8 mouse cellular contexts compared by ENCODE assay signal in the genomic region with DNA sequence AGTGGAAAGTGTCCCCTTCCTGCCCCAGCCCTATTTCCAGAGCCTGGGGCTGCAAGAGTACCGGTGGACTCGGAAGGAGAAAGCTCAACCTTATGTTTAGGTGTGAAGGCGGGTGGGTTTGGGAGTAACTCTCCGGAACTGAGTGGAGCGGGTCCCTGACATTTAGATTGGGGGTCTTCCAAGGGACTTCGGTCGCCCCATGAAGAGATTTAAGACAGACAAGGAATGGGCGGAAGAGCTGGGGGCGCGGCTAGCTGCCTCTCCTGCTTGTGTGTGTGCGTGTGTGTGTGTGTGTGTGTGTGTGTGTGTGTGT.
DNase-seq lines count a peak whose midpoint lies in the region; ATAC-seq and TF ChIP-seq lines count a peak whose summit lies in the region.
"Had no signal": no experiment of that assay in that cellular context is flagged by ENCODE, and none has a peak within 500 bp of the region (broad histone marks: within the 10 kb centered on the region; RNA-seq: fewer than 3 reads in every experiment).

No protein-coding gene starts in this region.

- WGBS in lung, postnatal 0 days: 3% methylated on average over 7 of the region's 11 CpGs
- WGBS in forebrain, embryonic 16.5 days: 6% methylated on average over 11 of the region's 11 CpGs
- WGBS in liver, embryonic 11.5 days: 7% methylated on average over 11 of the region's 11 CpGs
- WGBS in stomach, embryonic 16.5 days: 3% methylated on average over 11 of the region's 11 CpGs

- H3K9ac ChIP-seq in lung, postnatal 0 days (replicated peaks; ENCODE audit: low read depth): peak overlapping the region; percentile 13; the same call in 1 of the 2 replicates
- no peak overlapping the region for H3K9ac ChIP-seq in forebrain, embryonic 16.5 days (replicated peaks; ENCODE audit: low read depth, low read length)
- peak overlapping the region; percentile 31; the same call in 1 of the 2 replicates for H3K9ac ChIP-seq in liver, embryonic 11.5 days (ENCODE audit: low read depth, low read length)
- H3K9ac ChIP-seq in stomach, embryonic 16.5 days (ENCODE audit: low read length): peak overlapping the region; percentile 86

- ATAC-seq in lung, postnatal 0 days: peak; percentile 2; the same call in 1 of the 2 replicates
- 0 out of 2 replicates have a peak, but pooled peaks have one; percentile 8 for ATAC-seq in forebrain, embryonic 16.5 days
- no peak for ATAC-seq in liver, embryonic 11.5 days (replicated peaks; ENCODE audit: low FRiP score)
- ATAC-seq in stomach, embryonic 16.5 days (ENCODE audit: insufficient read depth, low FRiP score): no peak

- no peak for TF ChIP-seq CTCF in lung, postnatal 0 days (IDR thresholded peaks at IDR 0.05)

- peak overlapping the region; percentile 59 for H3K4me3 ChIP-seq in lung, postnatal 0 days (ENCODE audit: low read depth, low read length)
- H3K4me3 ChIP-seq in forebrain, embryonic 16.5 days (replicated peaks; ENCODE audit: low read length): peak overlapping the region; percentile 55
- H3K4me3 ChIP-seq in liver, embryonic 11.5 days (ENCODE audit: low read depth, low read length): peak overlapping the region; percentile 86
- peak overlapping the region; percentile 79 for H3K4me3 ChIP-seq in stomach, embryonic 16.5 days (replicated peaks; ENCODE audit: low read length)

- no peaks in the 10 kb centered on the region for H3K36me3 ChIP-seq in lung, postnatal 0 days (ENCODE audit: insufficient read depth, low read length)
- no peaks in the 10 kb centered on the region for H3K36me3 ChIP-seq in forebrain, embryonic 16.5 days (ENCODE audit: control insufficient read depth, insufficient read depth)
- no peaks in the 10 kb centered on the region for H3K36me3 ChIP-seq in liver, embryonic 11.5 days (ENCODE audit: control insufficient read depth, insufficient read depth, low read length)
- no peaks in the 10 kb centered on the region for H3K36me3 ChIP-seq in stomach, embryonic 16.5 days (ENCODE audit: control insufficient read depth, insufficient read depth, low read length)

- H3K4me1 ChIP-seq in lung, postnatal 0 days (ENCODE audit: insufficient read depth, low read depth, low read length): no peaks in the 10 kb centered on the region
- H3K4me1 ChIP-seq in forebrain, embryonic 16.5 days (replicated peaks; ENCODE audit: control insufficient read depth, insufficient read depth, low read length): peaks cover 42% of the 10 kb centered on the region
- peaks cover 15% of the 10 kb centered on the region for H3K4me1 ChIP-seq in liver, embryonic 11.5 days (replicated peaks; ENCODE audit: control insufficient read depth, insufficient read depth, low read length)
- H3K4me1 ChIP-seq in stomach, embryonic 16.5 days (ENCODE audit: control insufficient read depth, insufficient read depth, low read length): peaks cover 11% of the 10 kb centered on the region

- H3K9me3 ChIP-seq in lung, postnatal 0 days (ENCODE audit: low read length): no peaks in the 10 kb centered on the region
- no peaks in the 10 kb centered on the region for H3K9me3 ChIP-seq in forebrain, embryonic 16.5 days (ENCODE audit: control insufficient read depth, low read length)
- no peaks in the 10 kb centered on the region for H3K9me3 ChIP-seq in liver, embryonic 11.5 days (ENCODE audit: control insufficient read depth, low read length)
- H3K9me3 ChIP-seq in stomach, embryonic 16.5 days (replicated peaks; ENCODE audit: control insufficient read depth, low read length): no peaks in the 10 kb centered on the region

- no peaks in the 10 kb centered on the region for H3K27me3 ChIP-seq in lung, postnatal 0 days (replicated peaks; ENCODE audit: insufficient read depth, low read length)
- H3K27me3 ChIP-seq in forebrain, embryonic 16.5 days (replicated peaks; ENCODE audit: control insufficient read depth, insufficient read depth, low read length): peaks cover 31% of the 10 kb centered on the region
- no peaks in the 10 kb centered on the region; the same call in 1 of the 2 replicates for H3K27me3 ChIP-seq in liver, embryonic 11.5 days (replicated peaks; ENCODE audit: control insufficient read depth, insufficient read depth, low read length)
- 0 out of 2 replicates have a peak, but pooled peaks cover 2% of the 10 kb centered on the region for H3K27me3 ChIP-seq in stomach, embryonic 16.5 days (ENCODE audit: control insufficient read depth, insufficient read depth, low read length)

- H3K4me2 ChIP-seq in lung, postnatal 0 days (replicated peaks; ENCODE audit: low read depth, low read length): peak overlapping the region; percentile 98
- H3K4me2 ChIP-seq in forebrain, embryonic 16.5 days (ENCODE audit: low read length): peak overlapping the region; percentile 70
- peak overlapping the region; percentile 99 for H3K4me2 ChIP-seq in liver, embryonic 11.5 days
- H3K4me2 ChIP-seq in stomach, embryonic 16.5 days (ENCODE audit: low read depth, low read length): peak overlapping the region; percentile 98

- TF ChIP-seq EP300 in lung, postnatal 0 days (IDR thresholded peaks at IDR 0.05): no peak

- H3K27ac ChIP-seq in lung, postnatal 0 days (ENCODE audit: low read length): 0 out of 2 replicates have a peak overlapping the region, but pooled peaks have one; percentile 26
- H3K27ac ChIP-seq in forebrain, embryonic 16.5 days (ENCODE audit: low read length): no peak overlapping the region
- peak overlapping the region; percentile 19; the same call in 1 of the 2 replicates for H3K27ac ChIP-seq in liver, embryonic 11.5 days (ENCODE audit: low read depth, low read length)
- H3K27ac ChIP-seq in stomach, embryonic 16.5 days (ENCODE audit: low read length): no peak overlapping the region

- DNase-seq in lung, postnatal 0 days (ENCODE audit: low spot score): no peak
- DNase-seq in lung, adult 18-20 months: no peak
- peak; percentile 39 for DNase-seq in liver, embryonic 11.5 days (ENCODE audit: low spot score)
- no peak for DNase-seq in right cerebral cortex, postnatal 10 days (ENCODE audit: low spot score in 2 of 2)
- no peak for DNase-seq in adrenal gland, postnatal 36 days
- DNase-seq: spleen, adult 18-20 months had no signal

Comparison
In these comparisons a context has a peak if more than half of its experiments do, and no peak if none do; other contexts are left out.
1. ATAC-seq: peak in lung, postnatal 0 days (single experiment) and forebrain, embryonic 16.5 days (single experiment); none in liver, embryonic 11.5 days (single experiment) and stomach, embryonic 16.5 days (single experiment).
2. H3K27ac ChIP-seq: peak in lung, postnatal 0 days (single experiment) and liver, embryonic 11.5 days (single experiment); none in forebrain, embryonic 16.5 days (single experiment) and stomach, embryonic 16.5 days (single experiment).
3. Peak in every context shown above with its lines, with median percentiles within 50 percentile points of each other: H3K4me2 ChIP-seq and H3K4me3 ChIP-seq.